Mouse (Mus musculus) embryonic facial prominence, embryonic 12.5 days (tissue): ENCODE measurements around the gene Sipa1l2. TPM values are rescaled to one million over a fixed set of nuclear protein-coding genes. Genes with fewer than 3 reads are reported as not detected.

Source experiments
- ATAC-seq: fragments of 200-750 bp; cut with Nextera tagmentation; 2 replicates; pipeline ENCODE4 v1.8.0; 2017; ENCODE audit not compliant: insufficient number of reproducible peaks, insufficient read depth, low FRiP score, low TSS enrichment
- H3K27ac ChIP-seq: fragments of 300-500 bp; sonication (generic); 2 replicates; pipeline ENCODE4 v1.5.1; 2016; ENCODE audit warnings: mild to moderate bottlenecking
- H3K27me3 ChIP-seq: fragments of 300-500 bp; sonication (generic); 2 replicates; pipeline ENCODE4 v1.6.1; 2016; ENCODE audit warnings: mild to moderate bottlenecking, moderate library complexity
- H3K36me3 ChIP-seq: fragments of 300-500 bp; sonication (generic); 2 replicates; pipeline ENCODE4 v1.6.1; 2016; ENCODE audit warnings: mild to moderate bottlenecking
- H3K4me1 ChIP-seq: fragments of 300-500 bp; sonication (generic); 2 replicates; pipeline ENCODE4 v1.6.1; 2016
- H3K4me2 ChIP-seq: fragments of 300-500 bp; sonication (generic); replicated peaks from 2 replicates; pipeline ENCODE4 v1.6.1; 2016; ENCODE audit warnings: mild to moderate bottlenecking, moderate library complexity
- H3K4me3 ChIP-seq: fragments of 300-500 bp; sonication (generic); 2 replicates; pipeline ENCODE4 v1.5.1; 2016; ENCODE audit warnings: mild to moderate bottlenecking
- H3K9ac ChIP-seq: fragments of 300-500 bp; sonication (generic); 2 replicates; pipeline ENCODE4 v1.6.1; 2016; ENCODE audit warnings: mild to moderate bottlenecking, moderate library complexity
- H3K9me3 ChIP-seq: fragments of 300-500 bp; sonication (generic); 2 replicates; pipeline ENCODE4 v1.6.1; 2016; ENCODE audit warnings: mild to moderate bottlenecking, moderate library complexity
- WGBS: fragments of 180-500 bp; shearing (Covaris S2); methylation state at CpG from one replicate; pipeline ENCODE4 v1.1.7; 2016; 5-methylcytosine and 5-hydroxymethylcytosine counted together
- polyA plus RNA-seq: library from polyadenylated mRNA; unstranded; fragments of >200 nt; fragmentation: Nextera tagmentation; extraction: Ambion mirVana; gene quantifications from 2 replicates; pipeline ENCODE4 v1.2.1, GENCODE M21; 2016

Sipa1l2 gene
- polyA plus RNA-seq, 1 experiment from 2014 or later: 24.2 TPM

- Histone ChIP-seq H3K27ac (no peak overlapping the region), H3K9me3 (no peaks in the 10 kb centered on the region), H3K4me1 (peaks cover 37% of the 10 kb centered on the region), H3K4me3 (no peak overlapping the region), H3K9ac (no peak overlapping the region), H3K27me3 (0 out of 2 replicates have a peak, but pooled peaks cover 4% of the 10 kb centered on the region), H3K36me3 (no peaks in the 10 kb centered on the region), H3K4me2 (no peak overlapping the region)
- no peak for ATAC-seq
- 77% methylated on average over 8 of the region's 8 CpGs for WGBS
These were observed 62.3 kb downstream of the Sipa1l2 start for GRCm38 (mm10) chr8:125507291-125507690.

- H3K4me3 ChIP-seq: no peak overlapping the region
- H3K27ac ChIP-seq: no peak overlapping the region
- no peak overlapping the region for H3K9ac ChIP-seq
- H3K4me2 ChIP-seq: no peak overlapping the region
- 46% methylated on average over 6 of the region's 6 CpGs for WGBS
- H3K27me3 ChIP-seq: 0 out of 2 replicates have a peak, but pooled peaks cover 6% of the 10 kb centered on the region
- H3K9me3 ChIP-seq: no peaks in the 10 kb centered on the region
- no peaks in the 10 kb centered on the region for H3K36me3 ChIP-seq
- H3K4me1 ChIP-seq: peaks cover 46% of the 10 kb centered on the region
- ATAC-seq: no peak
These were observed 64.9 kb downstream of the Sipa1l2 start for GRCm38 (mm10) chr8:125504605-125505257.

GRCm38 (mm10) chr8:125503808-125504207 is 65.8 kb downstream of the Sipa1l2 start:
- Histone ChIP-seq H3K9me3 (no peaks in the 10 kb centered on the region), H3K9ac (no peak overlapping the region), H3K36me3 (no peaks in the 10 kb centered on the region), H3K4me3 (no peak overlapping the region), H3K4me2 (no peak overlapping the region), H3K27me3 (0 out of 2 replicates have a peak, but pooled peaks cover 6% of the 10 kb centered on the region), H3K4me1 (peaks cover 48% of the 10 kb centered on the region), H3K27ac (no peak overlapping the region)
- WGBS: 63% methylated on average over 8 of the region's 8 CpGs
- ATAC-seq: no peak

GRCm38 (mm10) chr8:125502828-125503227 is 66.8 kb downstream of the Sipa1l2 start:
- peaks cover 54% of the 10 kb centered on the region for H3K4me1 ChIP-seq
- 91% methylated on average over 3 of the region's 3 CpGs for WGBS

GRCm38 (mm10) chr8:125500005-125500404 is 69.6 kb downstream of the Sipa1l2 start:
- no peaks in the 10 kb centered on the region for H3K36me3 ChIP-seq
- ATAC-seq: no peak
- no peak overlapping the region for H3K4me2 ChIP-seq
- peaks cover 46% of the 10 kb centered on the region for H3K4me1 ChIP-seq
- WGBS: 40% methylated on average over 5 of the region's 5 CpGs
- H3K9me3 ChIP-seq: no peaks in the 10 kb centered on the region
- H3K27ac ChIP-seq: 0 out of 2 replicates have a peak overlapping the region, but pooled peaks have one; percentile 32
- H3K9ac ChIP-seq: no peak overlapping the region
- H3K4me3 ChIP-seq: no peak overlapping the region
- H3K27me3 ChIP-seq: 0 out of 2 replicates have a peak, but pooled peaks cover 2% of the 10 kb centered on the region

More at GRCm38 (mm10) chr8:125502828-125503227, 66.8 kb downstream of the Sipa1l2 start:
- Histone ChIP-seq H3K36me3 (no peaks in the 10 kb centered on the region), H3K9ac (no peak overlapping the region), H3K27me3 (0 out of 2 replicates have a peak, but pooled peaks cover 6% of the 10 kb centered on the region), H3K4me3 (no peak overlapping the region), H3K9me3 (no peaks in the 10 kb centered on the region), H3K27ac (no peak overlapping the region), H3K4me2 (no peak overlapping the region)
- no peak for ATAC-seq

- H3K27ac ChIP-seq: no peak overlapping the region
- H3K27me3 ChIP-seq: 0 out of 2 replicates have a peak, but pooled peaks cover 2% of the 10 kb centered on the region
- no peak overlapping the region for H3K4me3 ChIP-seq
- H3K4me2 ChIP-seq: no peak overlapping the region
- peaks cover 40% of the 10 kb centered on the region for H3K4me1 ChIP-seq
- no peaks in the 10 kb centered on the region for H3K9me3 ChIP-seq
- H3K36me3 ChIP-seq: no peaks in the 10 kb centered on the region
- no peak overlapping the region for H3K9ac ChIP-seq
- 66% methylated on average over 10 of the region's 10 CpGs for WGBS
- no peak for ATAC-seq
These were observed 71.1 kb downstream of the Sipa1l2 start for GRCm38 (mm10) chr8:125498508-125498907.

GRCm38 (mm10) chr8:125495545-125495944 is 74.1 kb downstream of the Sipa1l2 start:
- 76% methylated on average over 2 of the region's 2 CpGs for WGBS
- no peaks in the 10 kb centered on the region for H3K9me3 ChIP-seq
- H3K36me3 ChIP-seq: peaks cover 19% of the 10 kb centered on the region
- H3K27ac ChIP-seq: no peak overlapping the region
- H3K27me3 ChIP-seq: no peaks in the 10 kb centered on the region
- no peak overlapping the region for H3K9ac ChIP-seq
- ATAC-seq: no peak
- peaks cover 31% of the 10 kb centered on the region for H3K4me1 ChIP-seq
- no peak overlapping the region for H3K4me2 ChIP-seq
- no peak overlapping the region for H3K4me3 ChIP-seq

- Histone ChIP-seq H3K27ac (no peak overlapping the region), H3K9ac (no peak overlapping the region), H3K4me2 (no peak overlapping the region), H3K27me3 (no peaks in the 10 kb centered on the region), H3K9me3 (no peaks in the 10 kb centered on the region), H3K4me3 (no peak overlapping the region), H3K4me1 (peaks cover 17% of the 10 kb centered on the region; the same call in 1 of the 2 replicates), H3K36me3 (peaks cover 24% of the 10 kb centered on the region)
- ATAC-seq: no peak
- 56% methylated on average over 6 of the region's 6 CpGs for WGBS
These were observed 76.3 kb downstream of the Sipa1l2 start for GRCm38 (mm10) chr8:125493254-125493815.

- H3K4me2 ChIP-seq: no peak overlapping the region
- H3K27me3 ChIP-seq: no peaks in the 10 kb centered on the region
- H3K4me3 ChIP-seq: no peak overlapping the region
- 70% methylated on average over 11 of the region's 11 CpGs for WGBS
- peaks cover 13% of the 10 kb centered on the region; the same call in 1 of the 2 replicates for H3K4me1 ChIP-seq
- H3K9ac ChIP-seq: no peak overlapping the region
- ATAC-seq: no peak
- no peak overlapping the region for H3K27ac ChIP-seq
- H3K36me3 ChIP-seq: peaks cover 29% of the 10 kb centered on the region
- H3K9me3 ChIP-seq: no peaks in the 10 kb centered on the region
These were observed 77.2 kb downstream of the Sipa1l2 start for GRCm38 (mm10) chr8:125492416-125492815.

- peaks cover 23% of the 10 kb centered on the region for H3K4me1 ChIP-seq
- H3K9ac ChIP-seq: no peak overlapping the region
These were observed 80.9 kb downstream of the Sipa1l2 start for GRCm38 (mm10) chr8:125488747-125489146.

GRCm38 (mm10) chr8:125485715-125486114 is 83.9 kb downstream of the Sipa1l2 start:
- no peaks in the 10 kb centered on the region for H3K9me3 ChIP-seq
- 91% methylated on average over 3 of the region's 3 CpGs for WGBS
- H3K4me3 ChIP-seq: no peak overlapping the region
- no peaks in the 10 kb centered on the region for H3K27me3 ChIP-seq
- H3K36me3 ChIP-seq: peaks cover 41% of the 10 kb centered on the region
- no peak overlapping the region for H3K4me2 ChIP-seq
- no peak overlapping the region for H3K9ac ChIP-seq
- H3K4me1 ChIP-seq: peaks cover 30% of the 10 kb centered on the region
- H3K27ac ChIP-seq: no peak overlapping the region
- no peak for ATAC-seq

More at GRCm38 (mm10) chr8:125488747-125489146, 80.9 kb downstream of the Sipa1l2 start:
- Histone ChIP-seq H3K9me3 (no peaks in the 10 kb centered on the region), H3K27me3 (no peaks in the 10 kb centered on the region), H3K4me3 (no peak overlapping the region), H3K27ac (no peak overlapping the region), H3K36me3 (peaks cover 41% of the 10 kb centered on the region), H3K4me2 (no peak overlapping the region)
- ATAC-seq: no peak
- 48% methylated on average over 1 of the region's 1 CpGs for WGBS
